Mouse (Mus musculus): ENCODE measurements around the gene Adamtsl5. TPM values are rescaled to one million over a fixed set of nuclear protein-coding genes. Genes with fewer than 3 reads are reported as not detected.

Gene Adamtsl5
- polyA plus RNA-seq, 1 experiment from 2014 or later: 2.7 TPM

- H3K36me3 ChIP-seq (ENCODE audit: control insufficient read depth, insufficient read depth, low read length): no peaks in the 10 kb centered on the region
- 3% methylated on average over 36 of the region's 36 CpGs for WGBS
- H3K9me3 ChIP-seq (ENCODE audit: control insufficient read depth, low read length): no peaks in the 10 kb centered on the region
- peaks cover 11% of the 10 kb centered on the region for H3K4me1 ChIP-seq (ENCODE audit: control insufficient read depth, insufficient read depth, low read length)
- no peak within 1 kb of the TSS for H3K27ac ChIP-seq (ENCODE audit: low read depth, low read length)
- ATAC-seq (ENCODE audit: low FRiP score, low TSS enrichment): peak; percentile 96
- peak within 1 kb of the TSS; percentile 91 for H3K4me2 ChIP-seq (replicated peaks; ENCODE audit: low read depth, low read length)
- H3K4me3 ChIP-seq (ENCODE audit: low read length): peak within 1 kb of the TSS; percentile 44
- H3K9ac ChIP-seq (ENCODE audit: low read depth, low read length): peak within 1 kb of the TSS; percentile 58
- H3K27me3 ChIP-seq (ENCODE audit: control insufficient read depth, insufficient read depth, low read length): peaks cover 6% of the 10 kb centered on the region
These were observed 18.7 kb downstream of the Adamtsl5 start, which contains the start of the genes Pcsk4 and Reep6 for GRCm38 (mm10) chr10:80329273-80330081. Pcsk4 (minus strand) TSS chr10:80329498. Reep6 (plus strand) TSS chr10:80329953.

GRCm38 (mm10) chr10:80325045-80325444, 23.2 kb downstream of the Adamtsl5 start:
- Histone ChIP-seq H3K4me3 (ENCODE audit: low read length) (no peak overlapping the region), H3K27ac (ENCODE audit: low read depth, low read length) (no peak overlapping the region), H3K36me3 (ENCODE audit: control insufficient read depth, insufficient read depth, low read length) (no peaks in the 10 kb centered on the region), H3K27me3 (ENCODE audit: control insufficient read depth, insufficient read depth, low read length) (no peaks in the 10 kb centered on the region), H3K9ac (ENCODE audit: low read depth, low read length) (no peak overlapping the region), H3K9me3 (ENCODE audit: control insufficient read depth, low read length) (no peaks in the 10 kb centered on the region), H3K4me1 (ENCODE audit: control insufficient read depth, insufficient read depth, low read length) (peaks cover 19% of the 10 kb centered on the region; the same call in 1 of the 2 replicates), H3K4me2 (replicated peaks; ENCODE audit: low read depth, low read length) (no peak overlapping the region)
- ATAC-seq (ENCODE audit: low FRiP score, low TSS enrichment): no peak
- WGBS: 77% methylated on average over 21 of the region's 21 CpGs

DNA sequence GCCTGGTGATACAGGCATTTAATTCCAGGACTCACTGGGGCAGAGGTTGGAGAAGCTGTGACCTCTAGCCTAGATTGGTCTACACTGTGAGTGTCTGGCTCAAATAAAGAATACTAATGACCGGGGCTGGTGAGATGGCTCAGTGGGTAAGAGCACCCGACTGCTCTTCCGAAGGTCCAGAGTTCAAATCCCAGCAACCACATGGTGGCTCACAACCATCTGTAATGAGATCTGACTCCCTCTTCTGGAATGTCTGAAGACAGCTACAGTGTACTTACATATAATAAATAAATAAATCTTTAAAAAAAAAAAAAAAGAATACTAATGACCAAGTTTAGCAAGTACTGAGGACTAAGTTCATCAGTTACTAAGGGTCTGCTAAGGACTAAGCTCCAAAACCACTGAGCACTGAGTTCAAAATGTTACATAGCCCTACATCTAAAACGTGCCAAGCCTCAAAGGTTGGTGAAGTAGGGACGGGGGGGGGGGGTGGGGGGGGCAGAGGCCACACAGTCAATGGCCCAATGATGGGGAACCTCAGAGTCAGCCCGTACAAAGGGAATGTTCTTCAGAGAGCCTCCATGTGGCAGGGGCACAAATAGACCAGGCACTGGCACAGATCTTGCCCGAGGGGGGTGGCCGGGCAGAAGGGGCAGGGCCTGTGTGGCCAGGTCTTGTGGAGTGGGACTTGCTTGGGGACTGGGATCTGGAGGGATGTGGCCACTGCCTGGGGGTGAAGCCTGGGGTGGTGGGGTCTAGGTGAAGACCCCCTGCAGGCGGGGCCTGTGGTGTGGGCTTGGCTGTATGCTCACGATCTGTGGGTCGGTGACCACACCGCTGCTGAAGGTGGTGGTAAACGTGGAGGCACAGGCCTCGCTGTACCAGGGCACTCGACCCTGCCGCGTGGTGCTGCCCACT, 23.8 kb downstream of the Adamtsl5 start:
- Histone ChIP-seq H3K27ac (ENCODE audit: low read depth, low read length) (no peak overlapping the region), H3K9ac (ENCODE audit: low read depth, low read length) (no peak overlapping the region), H3K9me3 (ENCODE audit: control insufficient read depth, low read length) (no peaks in the 10 kb centered on the region), H3K4me2 (replicated peaks; ENCODE audit: low read depth, low read length) (peak overlapping the region; percentile 97), H3K4me3 (ENCODE audit: low read length) (peak overlapping the region; percentile 56; the same call in 1 of the 2 replicates), H3K36me3 (ENCODE audit: control insufficient read depth, insufficient read depth, low read length) (no peaks in the 10 kb centered on the region), H3K4me1 (ENCODE audit: control insufficient read depth, insufficient read depth, low read length) (peaks cover 21% of the 10 kb centered on the region), H3K27me3 (ENCODE audit: control insufficient read depth, insufficient read depth, low read length) (no peaks in the 10 kb centered on the region)
- no peak for ATAC-seq (ENCODE audit: low FRiP score, low TSS enrichment)
- 79% methylated on average over 17 of the region's 17 CpGs for WGBS

- Histone ChIP-seq H3K4me3 (ENCODE audit: low read length) (peak overlapping the region; percentile 56), H3K9ac (ENCODE audit: low read depth, low read length) (peak overlapping the region; percentile 66), H3K27me3 (ENCODE audit: control insufficient read depth, insufficient read depth, low read length) (no peaks in the 10 kb centered on the region), H3K4me1 (ENCODE audit: control insufficient read depth, insufficient read depth, low read length) (peaks cover 18% of the 10 kb centered on the region), H3K9me3 (ENCODE audit: control insufficient read depth, low read length) (no peaks in the 10 kb centered on the region), H3K27ac (ENCODE audit: low read depth, low read length) (no peak overlapping the region; the same call in 1 of the 2 replicates), H3K4me2 (replicated peaks; ENCODE audit: low read depth, low read length) (peak overlapping the region; percentile 97), H3K36me3 (ENCODE audit: control insufficient read depth, insufficient read depth, low read length) (0 out of 2 replicates have a peak, but pooled peaks cover 4% of the 10 kb centered on the region)
- ATAC-seq (ENCODE audit: low FRiP score, low TSS enrichment): peak; percentile 53
- 2% methylated on average over 45 of the region's 46 CpGs for WGBS
These were observed 24.7 kb downstream of the Adamtsl5 start for GRCm38 (mm10) chr10:80323261-80324119.

DNA sequence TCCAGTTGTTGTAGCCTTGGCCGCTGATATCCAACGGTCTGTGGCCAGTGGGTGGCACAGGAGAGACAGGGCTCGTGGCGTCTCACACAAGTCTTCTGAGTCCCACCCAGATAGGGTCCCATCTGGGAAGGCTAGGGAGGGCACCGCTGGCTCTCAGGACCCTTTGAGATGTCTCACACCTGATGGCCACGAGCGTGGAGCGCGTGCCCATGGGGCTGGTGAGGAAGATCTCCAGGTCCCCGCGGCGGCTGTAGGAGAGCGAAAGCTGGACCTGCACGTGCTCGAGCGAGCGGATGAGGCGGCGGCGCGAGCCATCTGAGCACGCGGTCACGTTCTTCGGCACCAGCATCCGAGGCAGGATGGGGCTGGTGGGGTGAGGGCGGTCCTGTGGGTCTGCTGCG, 25.4 kb downstream of the Adamtsl5 start:
- Histone ChIP-seq H3K9ac (ENCODE audit: low read depth, low read length) (peak overlapping the region; percentile 66), H3K4me1 (ENCODE audit: control insufficient read depth, insufficient read depth, low read length) (peaks cover 18% of the 10 kb centered on the region), H3K4me2 (replicated peaks; ENCODE audit: low read depth, low read length) (peak overlapping the region; percentile 97), H3K36me3 (ENCODE audit: control insufficient read depth, insufficient read depth, low read length) (0 out of 2 replicates have a peak, but pooled peaks cover 8% of the 10 kb centered on the region), H3K27me3 (ENCODE audit: control insufficient read depth, insufficient read depth, low read length) (no peaks in the 10 kb centered on the region; the same call in 1 of the 2 replicates), H3K4me3 (ENCODE audit: low read length) (peak overlapping the region; percentile 56), H3K27ac (ENCODE audit: low read depth, low read length) (no peak overlapping the region; the same call in 1 of the 2 replicates), H3K9me3 (ENCODE audit: control insufficient read depth, low read length) (no peaks in the 10 kb centered on the region)
- 8% methylated on average over 28 of the region's 28 CpGs for WGBS
- peak; percentile 7; the same call in 1 of the 2 replicates for ATAC-seq (ENCODE audit: low FRiP score, low TSS enrichment)

- H3K4me2 ChIP-seq (replicated peaks; ENCODE audit: low read depth, low read length): peak overlapping the region; percentile 97
- H3K36me3 ChIP-seq (ENCODE audit: control insufficient read depth, insufficient read depth, low read length): peaks cover 11% of the 10 kb centered on the region; the same call in 1 of the 2 replicates
- no peaks in the 10 kb centered on the region for H3K9me3 ChIP-seq (ENCODE audit: control insufficient read depth, low read length)
- WGBS: 92% methylated on average over 21 of the region's 21 CpGs
- no peak overlapping the region for H3K9ac ChIP-seq (ENCODE audit: low read depth, low read length)
- peaks cover 8% of the 10 kb centered on the region; the same call in 1 of the 2 replicates for H3K27me3 ChIP-seq (ENCODE audit: control insufficient read depth, insufficient read depth, low read length)
- peaks cover 18% of the 10 kb centered on the region for H3K4me1 ChIP-seq (ENCODE audit: control insufficient read depth, insufficient read depth, low read length)
- ATAC-seq (ENCODE audit: low FRiP score, low TSS enrichment): no peak
- peak overlapping the region; percentile 56 for H3K4me3 ChIP-seq (ENCODE audit: low read length)
- H3K27ac ChIP-seq (ENCODE audit: low read depth, low read length): no peak overlapping the region
These were observed 26.3 kb downstream of the Adamtsl5 start for GRCm38 (mm10) chr10:80321670-80322581.

- H3K9me3 ChIP-seq (ENCODE audit: control insufficient read depth, low read length): no peaks in the 10 kb centered on the region
- WGBS: 74% methylated on average over 6 of the region's 6 CpGs
- ATAC-seq (ENCODE audit: low FRiP score, low TSS enrichment): no peak
- peaks cover 18% of the 10 kb centered on the region for H3K4me1 ChIP-seq (ENCODE audit: control insufficient read depth, insufficient read depth, low read length)
- no peak overlapping the region for H3K4me2 ChIP-seq (replicated peaks; ENCODE audit: low read depth, low read length)
- H3K27ac ChIP-seq (ENCODE audit: low read depth, low read length): no peak overlapping the region
- H3K4me3 ChIP-seq (ENCODE audit: low read length): no peak overlapping the region
- peaks cover 11% of the 10 kb centered on the region; the same call in 1 of the 2 replicates for H3K36me3 ChIP-seq (ENCODE audit: control insufficient read depth, insufficient read depth, low read length)
- no peak overlapping the region for H3K9ac ChIP-seq (ENCODE audit: low read depth, low read length)
- peaks cover 16% of the 10 kb centered on the region for H3K27me3 ChIP-seq (ENCODE audit: control insufficient read depth, insufficient read depth, low read length)
These were observed 27.1 kb downstream of the Adamtsl5 start for GRCm38 (mm10) chr10:80321014-80321669.
